Mouse (Mus musculus): Measurements from ENCODE around the gene Aurkaip1.
"Not testable (repeated sequence)": the region's sequence is repeated elsewhere in the genome, so short reads cannot be mapped to it uniquely, and the experiment has no call there.

Aurkaip1 gene

DNA sequence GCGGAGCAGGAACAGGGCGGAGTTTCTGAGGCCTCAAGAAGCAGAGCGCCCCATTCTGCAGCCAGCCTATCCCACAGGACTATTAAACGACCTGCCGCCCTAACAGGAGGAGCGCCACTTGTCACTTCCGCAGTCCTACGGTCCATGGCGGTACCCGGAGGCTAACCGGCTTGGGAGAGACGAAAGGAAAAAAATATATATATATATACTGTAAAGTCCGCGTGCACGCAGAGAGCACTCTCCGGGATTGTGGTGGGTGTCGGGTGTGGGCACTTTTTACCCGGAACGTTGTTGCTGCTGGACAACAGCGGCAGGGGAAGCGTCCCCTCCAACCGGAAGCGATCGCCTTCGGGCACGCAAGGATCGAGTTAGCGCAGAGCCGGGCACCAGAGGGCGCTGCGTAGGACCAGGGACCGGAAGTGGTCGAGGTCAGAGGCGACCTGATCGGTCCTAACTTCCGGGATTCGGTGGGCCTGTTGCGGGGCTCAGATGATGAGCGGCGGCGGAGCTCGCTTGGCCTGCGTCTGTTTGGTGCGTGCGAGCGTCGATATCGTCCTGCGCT, at the start of gene Aurkaip1:
TSS of gene Aurkaip1 (plus strand) at position 68 of the 562 bp plus-strand sequence.
- peak; percentile 92 for DNase-seq (ENCODE audit: low read depth, low spot score)

GRCm38 (mm10) chr4:155783486-155784080, 47.5 kb upstream of the Aurkaip1 start:
- DNase-seq (ENCODE audit: low read depth, low spot score) = no peak

DNA sequence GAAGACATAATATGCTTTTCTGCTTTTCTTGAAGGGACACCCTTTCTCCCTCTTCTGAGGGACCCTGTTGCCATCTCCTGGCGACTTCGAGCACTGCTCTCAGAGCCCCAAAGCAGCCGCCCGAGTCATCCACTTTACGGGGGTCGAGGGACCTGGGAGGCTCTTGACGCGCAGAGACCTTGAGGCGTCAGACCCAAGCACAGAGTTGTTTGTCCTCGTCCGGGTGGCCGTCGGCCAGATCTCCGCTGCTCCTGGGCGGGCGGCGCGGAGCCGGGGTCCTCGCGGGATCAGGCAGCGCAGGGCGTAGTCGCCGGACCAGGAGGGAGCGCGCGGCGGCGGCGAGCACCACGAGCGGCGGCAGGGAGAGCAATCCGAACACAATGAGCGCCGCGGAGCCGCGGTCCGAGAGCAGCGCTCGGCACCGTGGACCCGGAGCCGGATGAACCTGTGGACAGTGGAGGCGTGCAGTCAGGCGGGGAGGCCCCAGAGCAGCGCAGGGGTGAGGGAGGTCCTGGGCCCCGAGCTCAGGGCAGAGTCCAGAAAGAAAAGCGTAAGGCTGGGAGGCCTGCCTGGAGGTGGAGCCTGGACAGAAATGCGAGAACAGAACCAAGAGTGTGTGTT, 46.9 kb upstream of the Aurkaip1 start:
- peak; percentile 78 for DNase-seq (ENCODE audit: low read depth, low spot score)

DNA sequence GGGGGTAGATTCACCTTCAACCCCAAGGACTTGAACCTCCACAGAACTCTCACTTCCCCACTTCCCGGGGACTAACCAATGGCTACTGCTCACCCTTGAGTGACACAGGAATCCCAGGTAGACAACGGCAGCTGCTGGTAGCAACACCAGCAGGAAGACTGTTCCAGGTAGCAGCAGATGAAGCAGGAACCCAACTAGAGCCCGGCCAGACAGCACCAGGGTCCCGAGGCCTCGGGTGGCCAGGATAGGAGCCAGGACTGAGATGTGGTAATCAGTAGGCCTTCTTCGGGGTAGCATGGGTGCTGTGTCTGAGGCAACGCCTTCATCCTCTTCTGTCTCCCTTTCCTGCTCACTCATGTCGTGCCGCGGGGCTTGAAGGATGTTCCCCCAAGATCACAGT, 45.8 kb upstream of the Aurkaip1 start:
- no peak for DNase-seq (ENCODE audit: low read depth, low spot score)

DNA sequence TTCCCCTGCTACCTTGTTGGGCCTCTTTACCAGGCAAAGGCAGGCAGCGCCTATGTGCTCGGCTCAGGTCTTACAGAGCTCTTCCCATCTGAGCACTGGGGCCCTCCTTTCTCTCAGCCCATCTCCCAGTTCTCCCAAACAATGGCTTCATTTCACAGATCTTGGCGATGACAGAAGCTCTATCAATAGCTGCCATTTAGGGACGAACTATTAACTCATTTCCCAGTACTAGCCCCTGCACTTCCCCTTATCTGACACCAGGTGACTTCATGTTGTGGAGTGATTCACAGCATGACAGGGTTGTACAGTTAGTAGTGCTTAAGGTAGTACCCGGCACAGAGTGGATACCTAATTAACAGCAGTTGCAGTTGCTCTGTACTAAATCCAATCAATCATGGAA, 45.3 kb upstream of the Aurkaip1 start, which contains the start of gene Tmem88b:
TSS of gene Tmem88b (minus strand) at position 56 of the 400 bp plus-strand sequence.
- no peak for DNase-seq (ENCODE audit: low read depth, low spot score)

GRCm38 (mm10) chr4:155788300-155788699, 42.8 kb upstream of the Aurkaip1 start:
- no peak for DNase-seq (ENCODE audit: low read depth, low spot score)

DNA sequence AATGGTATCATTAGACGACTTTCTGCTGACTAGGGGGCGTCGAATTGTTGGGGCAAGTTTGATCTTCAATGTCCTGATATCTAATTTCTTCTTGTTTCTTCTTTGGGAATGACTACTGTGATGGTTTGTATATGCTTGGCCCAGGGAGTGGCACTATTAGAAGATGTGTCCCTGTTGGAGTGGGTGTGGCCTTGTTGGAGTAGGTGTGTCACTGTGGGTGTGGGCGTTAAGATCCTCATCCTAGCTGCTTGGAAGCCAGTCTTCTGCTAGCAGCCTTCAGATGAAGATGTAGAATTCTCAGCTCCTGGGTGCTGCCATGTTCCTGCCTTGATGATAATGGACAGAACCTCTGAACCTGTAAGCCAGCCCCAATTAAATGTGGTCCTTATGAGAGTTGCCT, 42.2 kb upstream of the Aurkaip1 start:
- not testable (repeated sequence) for DNase-seq (ENCODE audit: low read depth, low spot score)

DNA sequence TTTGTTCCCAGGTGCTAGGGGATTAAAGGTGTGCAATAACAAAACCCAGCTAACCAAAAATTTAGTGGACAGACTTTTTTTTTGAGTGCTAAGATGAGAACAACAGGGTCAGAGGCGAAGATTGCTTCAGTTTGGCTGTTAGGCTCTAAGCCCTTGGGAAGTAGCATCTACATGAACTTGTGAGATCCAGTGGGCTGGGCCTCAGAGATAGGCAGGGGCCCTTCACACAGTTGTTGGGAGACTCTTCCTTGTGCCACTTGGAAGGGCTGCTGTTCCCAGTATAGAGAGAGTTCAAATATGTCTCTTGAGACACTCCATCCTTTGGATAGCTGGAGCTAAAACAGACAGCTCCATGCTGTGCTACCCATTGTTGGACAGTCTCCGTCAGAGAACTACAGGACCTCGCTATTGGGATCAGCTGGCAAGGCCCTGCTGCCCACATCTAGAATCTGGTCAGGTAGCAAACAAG, 41.0 kb upstream of the Aurkaip1 start, which contains the start of gene Ankrd65:
TSS of gene Ankrd65 (plus strand) at position 419 of the 469 bp plus-strand sequence.
- DNase-seq (ENCODE audit: low read depth, low spot score) = no peak

GRCm38 (mm10) chr4:155790650-155791161, 40.4 kb upstream of the Aurkaip1 start:
- DNase-seq (ENCODE audit: low read depth, low spot score) = no peak

- no peak for DNase-seq (ENCODE audit: low read depth, low spot score)
These were observed 39.7 kb upstream of the Aurkaip1 start for GRCm38 (mm10) chr4:155791240-155791933.

- DNase-seq (ENCODE audit: low read depth, low spot score) = no peak
These were observed 37.3 kb upstream of the Aurkaip1 start for GRCm38 (mm10) chr4:155793730-155794129.

DNA sequence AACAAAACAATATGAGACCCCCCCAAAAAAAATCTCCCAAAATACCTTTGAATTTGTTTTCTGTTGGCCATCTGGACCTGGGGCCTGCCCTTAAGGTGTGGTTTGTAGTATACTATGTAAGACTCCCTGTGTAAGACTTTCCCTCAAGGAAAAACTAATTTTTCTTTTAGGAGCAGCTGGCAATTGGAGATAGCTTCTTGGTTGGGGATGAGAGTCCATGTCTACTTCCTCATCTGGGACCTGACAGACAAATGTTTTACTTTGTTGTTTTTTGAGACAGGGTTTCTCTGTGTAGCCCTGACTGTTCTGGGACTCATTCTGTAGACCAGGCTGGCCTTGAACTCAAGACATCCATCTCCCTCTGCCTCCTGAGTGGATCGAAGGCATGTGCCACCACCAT, 29.0 kb upstream of the Aurkaip1 start:
- no peak for DNase-seq (ENCODE audit: low read depth, low spot score)

- DNase-seq (ENCODE audit: low read depth, low spot score) = no peak
These were observed 28.2 kb upstream of the Aurkaip1 start, which contains the start of gene Mrpl20 for GRCm38 (mm10) chr4:155802741-155803339. Gene Mrpl20, plus strand, starts transcription at chr4:155802878.

DNA sequence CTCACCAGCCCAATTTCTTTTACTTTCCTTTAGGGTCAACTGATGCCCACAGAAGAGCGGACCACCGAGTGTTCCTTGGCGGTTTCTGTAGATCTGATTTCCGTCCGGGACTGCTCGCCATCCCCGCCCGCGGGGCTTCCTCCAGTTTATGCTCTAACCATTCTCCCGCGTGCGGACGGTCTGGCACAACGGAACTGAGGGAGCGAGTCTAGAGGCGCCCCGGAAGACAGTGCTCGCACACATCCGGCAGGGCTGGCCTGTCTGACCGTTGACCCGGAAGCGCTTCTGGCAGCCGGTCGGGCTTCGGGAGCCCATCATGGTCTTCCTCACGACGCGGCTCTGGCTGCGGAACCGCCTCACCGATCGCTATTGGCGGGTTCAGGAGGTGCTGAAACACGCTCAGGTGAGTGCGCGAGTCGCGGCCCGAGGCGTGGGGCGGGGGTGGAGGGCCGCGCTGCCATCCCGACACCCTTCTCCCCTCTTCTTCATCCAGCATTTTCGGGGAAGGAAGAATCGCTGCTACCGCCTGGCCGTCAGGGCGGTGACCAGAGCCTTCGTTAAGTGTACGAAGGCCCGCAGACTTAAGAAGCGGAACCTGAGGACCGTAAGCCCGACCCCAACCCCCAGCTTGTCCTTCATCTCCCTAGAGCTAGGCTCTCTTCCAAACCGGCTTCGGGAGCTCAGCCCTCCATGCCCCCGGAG, 27.6 kb upstream of the Aurkaip1 start:
- peak; percentile 93 for DNase-seq (ENCODE audit: low read depth, low spot score)

- no peak for DNase-seq (ENCODE audit: low read depth, low spot score)
These were observed 23.2 kb upstream of the Aurkaip1 start for GRCm38 (mm10) chr4:155807841-155808240.

GRCm38 (mm10) chr4:155811929-155812664, 19.0 kb upstream of the Aurkaip1 start, which contains the start of gene Ccnl2:
Gene Ccnl2, plus strand, starts transcription at chr4:155812489.
- peak; percentile 97 for DNase-seq (ENCODE audit: low read depth, low spot score)

- DNase-seq (ENCODE audit: low read depth, low spot score) = no peak
These were observed 18.3 kb upstream of the Aurkaip1 start for GRCm38 (mm10) chr4:155812665-155813181.

- no peak for DNase-seq (ENCODE audit: low read depth, low spot score)
These were observed 13.5 kb upstream of the Aurkaip1 start for GRCm38 (mm10) chr4:155817533-155817932.

- no peak for DNase-seq (ENCODE audit: low read depth, low spot score)
These were observed 10.0 kb upstream of the Aurkaip1 start for GRCm38 (mm10) chr4:155821025-155821424.

- DNase-seq (ENCODE audit: low read depth, low spot score) = no peak
These were observed 7.6 kb upstream of the Aurkaip1 start for GRCm38 (mm10) chr4:155823443-155823842.
